Mouse (Mus musculus) c-Kit-positive CD71-negative TER-119-negative erythroid progenitor cells, embryonic 14.5 days (primary cell): ENCODE results near the gene Stoml2.
A peak's percentile ranks its signal among the peaks of the same experiment; 100 is the strongest.

ENCODE experiments used
- DNase-seq: peaks from one replicate; pipeline ENCODE4 v3.0.0-alpha.2; 2013; ENCODE audit warnings: low read depth

Gene Stoml2

GRCm38 (mm10) chr4:43031237-43031995, at the start of gene Stoml2:
Gene Stoml2, minus strand, starts transcription at chr4:43031710.
- peak; percentile 88 for DNase-seq

- no peak for DNase-seq
These were observed 46.7 kb upstream of the Stoml2 start for GRCm38 (mm10) chr4:43078071-43078718.

GRCm38 (mm10) chr4:43074923-43075322, 43.4 kb upstream of the Stoml2 start:
- DNase-seq, result no peak

- DNase-seq, result no peak
These were observed 34.0 kb upstream of the Stoml2 start for GRCm38 (mm10) chr4:43065471-43065870.

- no peak for DNase-seq
These were observed 28.8 kb upstream of the Stoml2 start for GRCm38 (mm10) chr4:43060286-43060685.

- no peak for DNase-seq
These were observed 28.2 kb upstream of the Stoml2 start for GRCm38 (mm10) chr4:43059697-43060096.

- DNase-seq, result peak; percentile 82
These were observed 27.5 kb upstream of the Stoml2 start, which contains the start of gene Unc13b for GRCm38 (mm10) chr4:43058753-43059654. Gene Unc13b, plus strand, starts transcription at chr4:43058953.

GRCm38 (mm10) chr4:43058392-43058752, 26.9 kb upstream of the Stoml2 start:
- no peak for DNase-seq

- no peak for DNase-seq
These were observed 26.1 kb upstream of the Stoml2 start for GRCm38 (mm10) chr4:43057654-43058053.

GRCm38 (mm10) chr4:43052627-43053026, 21.1 kb upstream of the Stoml2 start:
- DNase-seq, result no peak

- DNase-seq, result no peak
These were observed 15.7 kb upstream of the Stoml2 start for GRCm38 (mm10) chr4:43047231-43047630.

GRCm38 (mm10) chr4:43046607-43047006, 15.1 kb upstream of the Stoml2 start:
- DNase-seq, result no peak

GRCm38 (mm10) chr4:43045659-43046302, 14.3 kb upstream of the Stoml2 start, which contains the start of gene Fam214b:
Gene Fam214b, minus strand, starts transcription at chr4:43046220.
- DNase-seq, result peak; percentile 93

GRCm38 (mm10) chr4:43045285-43045658, 13.8 kb upstream of the Stoml2 start:
- DNase-seq, result no peak

- DNase-seq, result no peak
These were observed 13.2 kb upstream of the Stoml2 start for GRCm38 (mm10) chr4:43044673-43045072.

GRCm38 (mm10) chr4:43043644-43044357, 12.3 kb upstream of the Stoml2 start:
- no peak for DNase-seq

- no peak for DNase-seq
These were observed 9.5 kb upstream of the Stoml2 start for GRCm38 (mm10) chr4:43040881-43041547.

- peak; percentile 97 for DNase-seq
These were observed 8.6 kb upstream of the Stoml2 start for GRCm38 (mm10) chr4:43040114-43040572.

- DNase-seq, result no peak
These were observed 8.1 kb upstream of the Stoml2 start for GRCm38 (mm10) chr4:43039609-43040008.
